Mouse (Mus musculus): ENCODE data around the gene Cnn3.

DNA sequence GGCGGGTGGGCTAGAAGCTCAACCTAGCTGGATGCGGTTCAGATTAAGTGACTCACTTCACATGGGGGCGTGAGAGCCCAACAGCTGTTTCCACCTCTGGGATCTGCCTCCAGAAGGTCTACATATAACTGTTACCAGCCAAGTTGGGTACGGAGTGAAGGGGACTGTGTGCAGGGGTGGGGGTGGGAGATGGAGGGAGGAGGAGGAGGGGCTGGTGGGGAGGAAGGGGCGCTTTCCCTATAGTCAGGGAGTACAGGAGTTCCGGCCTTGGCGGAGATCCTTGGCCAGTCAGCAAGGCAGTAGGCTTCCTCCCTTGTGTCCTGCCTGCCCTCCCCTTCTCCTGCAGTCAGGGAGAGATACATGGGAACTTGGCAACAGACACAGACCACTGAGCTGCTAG lies 35.6 kb upstream of the Cnn3 start:
- TF ChIP-seq POLR2A (IDR thresholded peaks at IDR 0.05; ENCODE audit: borderline replicate concordance, extremely low read depth, insufficient read depth, insufficient read length, poor library complexity, severe bottlenecking): no peak
- no peak for TF ChIP-seq CTCF (IDR thresholded peaks at IDR 0.05; ENCODE audit: borderline replicate concordance, extremely low read depth, insufficient read depth, insufficient read length)
